In the genomic region with DNA sequence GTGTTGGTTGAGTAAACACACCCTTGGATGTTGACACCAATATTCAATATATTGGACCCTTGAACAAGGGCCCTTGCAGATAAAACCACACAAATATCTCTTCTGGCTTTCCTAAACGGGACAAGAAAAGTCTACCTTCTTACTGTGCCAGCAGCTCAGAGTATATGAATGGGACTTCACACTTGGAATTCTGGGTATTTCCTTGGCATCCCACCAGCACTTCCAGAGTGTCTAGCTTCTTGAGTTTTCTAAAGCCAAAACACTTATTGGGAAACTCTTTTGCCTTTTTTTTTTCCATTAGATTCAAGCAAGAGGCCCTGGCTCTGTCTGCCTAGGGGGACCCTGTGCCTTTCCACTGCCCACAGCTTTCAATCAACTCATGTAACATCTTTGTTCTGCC, we compare ENCODE assay signal across 12 mouse cellular contexts.
DNase-seq lines count a peak whose midpoint lies in the region; ATAC-seq and TF ChIP-seq lines count a peak whose summit lies in the region.
"Had no signal": no experiment of that assay in that cellular context is flagged by ENCODE, and none has a peak within 500 bp of the region (broad histone marks: within the 10 kb centered on the region; RNA-seq: fewer than 3 reads in every experiment).

No protein-coding gene starts in this region.

- no peaks in the 10 kb centered on the region for H3K9me3 ChIP-seq in limb, embryonic 14.5 days (ENCODE audit: control insufficient read depth, low read length)
- no peaks in the 10 kb centered on the region for H3K9me3 ChIP-seq in limb, embryonic 10.5 days (replicated peaks)
- H3K9me3 ChIP-seq: heart, embryonic 15.5 days; hindbrain, embryonic 15.5 days; limb, embryonic 15.5 days had no signal

- H3K27me3 ChIP-seq in limb, embryonic 14.5 days (ENCODE audit: control insufficient read depth, insufficient read depth, low read length): no peaks in the 10 kb centered on the region; the same call in 1 of the 2 replicates
- H3K27me3 ChIP-seq in limb, embryonic 10.5 days (ENCODE audit: low read depth, poor library complexity, severe bottlenecking): peaks cover 77% of the 10 kb centered on the region
- H3K27me3 ChIP-seq: heart, embryonic 15.5 days; hindbrain, embryonic 15.5 days had no signal

- DNase-seq in gastrocnemius, adult 18-20 months (ENCODE audit: low spot score): peak; percentile 7
- DNase-seq in gastrocnemius, postnatal 36 days: no peak
- DNase-seq in limb, embryonic 14.5 days (ENCODE audit: low spot score): peak; percentile 73
- DNase-seq in limb, embryonic 10.5 days (ENCODE audit: low spot score): no peak
- peak; percentile 51 for DNase-seq in fibroblast of lung, adult 2 months (ENCODE audit: low read depth)
- DNase-seq in lung, postnatal 36 days: peak; percentile 78
- no peak for DNase-seq in cerebellum, postnatal 36 days
- DNase-seq: cerebellum, adult 18-20 months; kidney, adult 9 months had no signal

- no peak for TF ChIP-seq POLR2A in limb, embryonic 14.5 days (IDR thresholded peaks at IDR 0.05; ENCODE audit: borderline replicate concordance, extremely low read depth, insufficient read depth, insufficient read length)

- H3K9ac ChIP-seq in limb, embryonic 14.5 days (ENCODE audit: low read depth, low read length, severe bottlenecking): no peak overlapping the region
- H3K9ac ChIP-seq: heart, embryonic 15.5 days; hindbrain, embryonic 15.5 days; limb, embryonic 15.5 days had no signal

- peaks cover 31% of the 10 kb centered on the region for H3K4me1 ChIP-seq in limb, embryonic 14.5 days (ENCODE audit: control insufficient read depth, insufficient read depth, low read length)
- H3K4me1 ChIP-seq in limb, embryonic 10.5 days: peaks cover 22% of the 10 kb centered on the region
- H3K4me1 ChIP-seq: hindbrain, embryonic 15.5 days had no signal

- no peak for ATAC-seq in limb, embryonic 14.5 days (ENCODE audit: low FRiP score, low read depth)

- H3K4me2 ChIP-seq in limb, embryonic 14.5 days (replicated peaks; ENCODE audit: low read depth, low read length, severe bottlenecking): no peak overlapping the region
- H3K4me2 ChIP-seq: heart, embryonic 15.5 days; hindbrain, embryonic 15.5 days; limb, embryonic 15.5 days had no signal

- H3K4me3 ChIP-seq in limb, embryonic 14.5 days (replicated peaks; ENCODE audit: low read length): no peak overlapping the region
- H3K4me3 ChIP-seq in limb, embryonic 10.5 days: no peak overlapping the region
- H3K4me3 ChIP-seq: heart, embryonic 15.5 days; hindbrain, embryonic 15.5 days; limb, embryonic 15.5 days had no signal

- H3K36me3 ChIP-seq in limb, embryonic 14.5 days (ENCODE audit: control insufficient read depth, insufficient read depth, low read length): no peaks in the 10 kb centered on the region
- H3K36me3 ChIP-seq in limb, embryonic 10.5 days: no peaks in the 10 kb centered on the region
- H3K36me3 ChIP-seq: heart, embryonic 15.5 days; hindbrain, embryonic 15.5 days; limb, embryonic 15.5 days had no signal

- H3K27ac ChIP-seq in limb, embryonic 14.5 days (replicated peaks; ENCODE audit: low read depth, low read length): no peak overlapping the region
- no peak overlapping the region for H3K27ac ChIP-seq in limb, embryonic 10.5 days
- H3K27ac ChIP-seq: heart, embryonic 15.5 days; hindbrain, embryonic 15.5 days; limb, embryonic 15.5 days had no signal

- intact Hi-C loops in gastrocnemius, postnatal 36 days (cut with DNase I): no loop called here

- WGBS in limb, embryonic 14.5 days: 57% methylated on average over 1 of the region's 1 CpGs
- WGBS in limb, embryonic 10.5 days: 91% methylated on average over 1 of the region's 1 CpGs

Comparison
In these comparisons a context has a peak if more than half of its experiments do, and no peak if none do; other contexts are left out.
1. DNase-seq: peak in gastrocnemius, adult 18-20 months (single experiment), limb, embryonic 14.5 days (single experiment), fibroblast of lung, adult 2 months (single experiment) and lung, postnatal 36 days (single experiment); none in gastrocnemius, postnatal 36 days (0 of 2), limb, embryonic 10.5 days (single experiment) and cerebellum, postnatal 36 days (0 of 2).